Mouse (Mus musculus): ENCODE results near the gene Rabif. TPM values are rescaled to one million over a fixed set of nuclear protein-coding genes. Genes with fewer than 3 reads are reported as not detected.
A peak's percentile ranks its signal among the peaks of the same experiment; 100 is the strongest.

The Rabif gene
- polyA plus RNA-seq, 2 experiments, result 25.2 to 44.3 TPM

- peaks cover 20% of the 10 kb centered on the region for H3K36me3 ChIP-seq (ENCODE audit: control insufficient read depth, insufficient read depth, low read length)
- H3K9me3 ChIP-seq (ENCODE audit: control insufficient read depth, low read length), result no peaks in the 10 kb centered on the region
- H3K4me2 ChIP-seq (replicated peaks; ENCODE audit: low read depth, low read length, severe bottlenecking), result peak within 1 kb of the TSS; percentile 79
- H3K4me1 ChIP-seq (ENCODE audit: control insufficient read depth, insufficient read depth, low read length), result peaks cover 14% of the 10 kb centered on the region
- ATAC-seq (ENCODE audit: low FRiP score, low read depth) (peak; percentile 96), DNase-seq (ENCODE audit: low spot score) (peak; percentile 85)
- H3K27ac ChIP-seq (replicated peaks; ENCODE audit: low read depth, low read length), result peak within 1 kb of the TSS; percentile 73
- no peaks in the 10 kb centered on the region for H3K27me3 ChIP-seq (ENCODE audit: control insufficient read depth, insufficient read depth, low read length)
- peak within 1 kb of the TSS; percentile 81 for H3K9ac ChIP-seq (ENCODE audit: low read depth, low read length, severe bottlenecking)
- 1% methylated on average over 61 of the region's 61 CpGs for WGBS
- H3K4me3 ChIP-seq (replicated peaks; ENCODE audit: low read length), result peak within 1 kb of the TSS; percentile 63
- peak; percentile 74; the same call in 1 of the 2 replicates for TF ChIP-seq POLR2A (IDR thresholded peaks at IDR 0.05; ENCODE audit: borderline replicate concordance, extremely low read depth, insufficient read depth, insufficient read length)
Observed at GRCm38 (mm10) chr1:134454904-134455824, 39.3 kb upstream of the Rabif start, which contains the start of gene Klhl12. TSS of gene Klhl12 (plus strand) at chr1:134455531.

- 21% methylated on average over 5 of the region's 5 CpGs for WGBS
- peak overlapping the region; percentile 79 for H3K4me2 ChIP-seq (replicated peaks; ENCODE audit: low read depth, low read length, severe bottlenecking)
- DNase-seq (ENCODE audit: low spot score), result no peak
- H3K36me3 ChIP-seq (ENCODE audit: control insufficient read depth, insufficient read depth, low read length), result peaks cover 29% of the 10 kb centered on the region
- peaks cover 14% of the 10 kb centered on the region for H3K4me1 ChIP-seq (ENCODE audit: control insufficient read depth, insufficient read depth, low read length)
- H3K9me3 ChIP-seq (ENCODE audit: control insufficient read depth, low read length), result no peaks in the 10 kb centered on the region
- no peak for ATAC-seq (ENCODE audit: low FRiP score, low read depth)
- no peak for TF ChIP-seq POLR2A (IDR thresholded peaks at IDR 0.05; ENCODE audit: borderline replicate concordance, extremely low read depth, insufficient read depth, insufficient read length)
- H3K9ac ChIP-seq (ENCODE audit: low read depth, low read length, severe bottlenecking), result peak overlapping the region; percentile 81
- peak overlapping the region; percentile 63 for H3K4me3 ChIP-seq (replicated peaks; ENCODE audit: low read length)
- no peaks in the 10 kb centered on the region for H3K27me3 ChIP-seq (ENCODE audit: control insufficient read depth, insufficient read depth, low read length)
- H3K27ac ChIP-seq (replicated peaks; ENCODE audit: low read depth, low read length), result no peak overlapping the region
Observed at GRCm38 (mm10) chr1:134456060-134456459, 38.4 kb upstream of the Rabif start.

GRCm38 (mm10) chr1:134458139-134458727 lies 36.2 kb upstream of the Rabif start:
- TF ChIP-seq POLR2A (IDR thresholded peaks at IDR 0.05; ENCODE audit: borderline replicate concordance, extremely low read depth, insufficient read depth, insufficient read length), result no peak
- no peaks in the 10 kb centered on the region for H3K27me3 ChIP-seq (ENCODE audit: control insufficient read depth, insufficient read depth, low read length)
- H3K4me3 ChIP-seq (replicated peaks; ENCODE audit: low read length), result no peak overlapping the region
- H3K27ac ChIP-seq (replicated peaks; ENCODE audit: low read depth, low read length), result no peak overlapping the region
- no peak overlapping the region for H3K9ac ChIP-seq (ENCODE audit: low read depth, low read length, severe bottlenecking)
- ATAC-seq (ENCODE audit: low FRiP score, low read depth) (no peak), DNase-seq (ENCODE audit: low spot score) (no peak)
- H3K36me3 ChIP-seq (ENCODE audit: control insufficient read depth, insufficient read depth, low read length), result peaks cover 48% of the 10 kb centered on the region
- no peak overlapping the region for H3K4me2 ChIP-seq (replicated peaks; ENCODE audit: low read depth, low read length, severe bottlenecking)
- peaks cover 14% of the 10 kb centered on the region for H3K4me1 ChIP-seq (ENCODE audit: control insufficient read depth, insufficient read depth, low read length)
- H3K9me3 ChIP-seq (ENCODE audit: control insufficient read depth, low read length), result no peaks in the 10 kb centered on the region
- 90% methylated on average over 7 of the region's 7 CpGs for WGBS

- Histone ChIP-seq H3K4me3 (replicated peaks; ENCODE audit: low read length) (no peak overlapping the region), H3K9ac (ENCODE audit: low read depth, low read length, severe bottlenecking) (no peak overlapping the region), H3K27me3 (ENCODE audit: control insufficient read depth, insufficient read depth, low read length) (no peaks in the 10 kb centered on the region), H3K36me3 (ENCODE audit: control insufficient read depth, insufficient read depth, low read length) (peaks cover 68% of the 10 kb centered on the region), H3K27ac (replicated peaks; ENCODE audit: low read depth, low read length) (no peak overlapping the region), H3K4me1 (ENCODE audit: control insufficient read depth, insufficient read depth, low read length) (peaks cover 9% of the 10 kb centered on the region), H3K9me3 (ENCODE audit: control insufficient read depth, low read length) (no peaks in the 10 kb centered on the region), H3K4me2 (replicated peaks; ENCODE audit: low read depth, low read length, severe bottlenecking) (no peak overlapping the region)
- ATAC-seq (ENCODE audit: low FRiP score, low read depth) (no peak), DNase-seq (ENCODE audit: low spot score) (no peak)
- TF ChIP-seq POLR2A (IDR thresholded peaks at IDR 0.05; ENCODE audit: borderline replicate concordance, extremely low read depth, insufficient read depth, insufficient read length), result no peak
- 100% methylated on average over 1 of the region's 1 CpGs for WGBS
Observed at GRCm38 (mm10) chr1:134460294-134461284, 33.9 kb upstream of the Rabif start.

Data from limb, embryonic 14.5 days (tissue).